Mouse (Mus musculus): Measurements from ENCODE around the gene Rasgrf1.

DNA sequence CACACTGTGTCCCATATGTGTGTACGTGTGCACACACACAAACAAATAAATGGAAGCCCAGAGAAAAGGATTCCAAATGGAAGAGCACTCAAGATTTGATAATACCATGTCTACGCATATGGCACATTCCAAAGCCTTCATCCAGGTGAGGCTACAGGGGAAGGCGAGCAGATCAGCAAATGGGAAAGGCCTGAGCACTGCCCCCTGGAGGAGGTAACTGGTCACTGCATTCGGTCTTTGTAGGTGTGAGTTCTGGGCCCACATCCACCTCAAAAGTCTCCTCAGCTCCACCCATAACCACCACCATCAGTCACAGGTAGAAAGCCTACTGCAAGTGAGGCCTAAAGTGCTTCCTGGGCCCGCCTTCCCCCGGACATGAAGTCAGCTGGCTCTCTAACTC, 118.0 kb downstream of the Rasgrf1 start:
- TF ChIP-seq CTCF (IDR thresholded peaks at IDR 0.05; ENCODE audit: low read depth, low read length) (no peak), TAL1 (conservative IDR thresholded peaks at IDR 0.05; ENCODE audit: low read depth, low read length) (no peak), GATA1 (IDR thresholded peaks at IDR 0.05; ENCODE audit: borderline replicate concordance, low read length) (no peak), POLR2AphosphoS5 (IDR thresholded peaks at IDR 0.05; ENCODE audit: insufficient replicate concordance, low read depth, low read length) (no peak), GATA2 (IDR thresholded peaks at IDR 0.05; ENCODE audit: borderline replicate concordance, low read depth, low read length) (no peak)

All from G1E (cell line).